Mouse (Mus musculus): ENCODE results near the gene Tmem115. TPM values are rescaled to one million over a fixed set of nuclear protein-coding genes. Genes with fewer than 3 reads are reported as not detected.

The Tmem115 gene
- 28.2 TPM for total RNA-seq (2023)

DNA sequence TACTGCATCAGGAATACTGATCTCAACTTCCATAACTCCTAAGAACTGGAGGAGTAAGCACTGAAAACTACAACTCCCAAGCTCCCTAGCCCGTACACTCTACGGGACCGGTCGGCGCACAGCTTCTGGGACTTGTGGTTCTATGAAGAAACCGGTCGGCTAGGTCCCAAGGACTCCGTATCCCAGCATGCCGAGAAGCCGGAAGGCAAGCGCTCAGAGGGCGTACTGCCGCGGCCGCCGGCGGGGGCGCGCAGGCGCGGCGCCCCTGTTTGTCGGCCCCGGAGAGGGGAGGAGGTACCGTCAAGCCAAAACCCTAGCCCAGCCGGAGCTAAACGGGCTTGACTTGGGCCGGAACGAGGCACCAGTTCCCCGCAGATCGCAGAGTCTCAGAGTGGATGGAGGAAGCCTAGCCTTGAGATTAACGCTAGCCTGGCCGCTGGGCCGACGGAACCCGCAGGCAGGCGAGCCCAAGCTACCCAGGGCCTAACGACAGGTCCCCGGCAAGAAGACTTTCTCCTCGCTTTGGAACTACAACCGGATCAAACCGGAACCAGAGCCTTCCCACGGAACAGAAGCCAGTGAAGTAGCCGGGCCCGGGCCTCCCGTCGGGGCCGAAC, at the start of gene Tmem115:
Tmem115 (plus strand) TSS at position 155 of the 617 bp plus-strand sequence.

DNA sequence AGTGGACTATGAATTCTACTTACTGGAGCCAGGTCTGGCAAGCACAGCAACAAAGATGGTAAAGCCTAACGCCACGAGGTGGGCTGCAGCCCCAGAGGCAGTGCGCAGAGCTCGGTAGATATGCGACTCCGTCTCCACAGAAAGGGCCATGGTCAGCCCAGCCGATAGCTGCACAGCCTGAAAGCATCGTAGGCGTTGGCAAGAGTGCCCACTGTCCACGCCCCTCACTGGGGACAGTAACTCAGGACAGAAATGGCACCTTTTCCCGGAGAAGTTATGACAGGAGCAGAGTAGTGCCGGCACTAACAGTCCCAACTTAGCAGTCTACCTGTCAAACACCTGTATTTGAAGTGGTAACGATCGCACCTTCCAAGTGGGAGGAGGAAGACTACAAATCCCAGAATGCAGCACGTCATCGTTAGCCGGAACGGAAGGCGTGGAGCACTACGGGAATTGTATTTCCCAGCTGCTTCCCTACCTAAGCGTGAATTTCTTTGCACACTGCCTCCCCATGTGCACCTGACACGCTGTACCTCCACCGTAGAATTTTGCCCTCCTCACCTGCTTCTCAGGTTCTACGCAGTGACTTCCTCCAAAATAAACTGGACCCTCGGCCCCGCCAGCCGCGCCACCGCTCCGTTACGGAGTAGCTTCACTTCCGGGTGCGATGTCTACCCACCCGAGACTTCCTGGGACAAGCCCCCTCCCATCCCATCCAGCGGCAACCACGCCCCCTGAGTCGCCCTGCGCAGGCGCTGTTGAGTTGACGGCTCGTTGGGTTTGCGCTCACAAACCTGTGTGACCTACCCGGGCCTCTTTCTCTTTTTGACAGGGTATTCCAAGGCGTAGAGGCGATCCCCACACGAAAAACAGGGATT, 8.0 kb downstream of the Tmem115 start, which contains the start of the genes Cyb561d2 and Nprl2:
Cyb561d2 (minus strand) TSS at position 720 of the 878 bp plus-strand sequence.
Nprl2 (plus strand) TSS at position 753 of the 878 bp plus-strand sequence.

DNA sequence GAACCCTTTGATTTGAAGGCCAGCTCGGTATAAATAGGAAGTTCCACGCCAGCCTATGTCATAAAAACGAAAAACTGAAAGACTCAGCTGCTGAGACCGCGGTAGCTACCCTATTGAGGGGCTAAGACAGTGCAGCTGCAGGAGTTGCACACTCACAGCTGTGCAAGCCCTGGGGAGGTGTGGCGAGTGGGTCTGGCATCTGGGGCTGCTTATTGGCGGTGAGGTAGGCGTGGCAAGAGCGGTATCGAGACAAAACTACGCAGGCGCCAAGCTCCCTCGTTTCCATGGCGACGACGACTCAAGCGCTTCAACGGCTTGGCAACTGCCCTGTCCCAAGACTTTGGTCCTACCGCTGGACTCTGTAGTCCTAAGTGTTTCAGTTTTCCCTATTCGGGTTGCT, 13.3 kb downstream of the Tmem115 start, which contains the start of gene Zmynd10:
Zmynd10 (plus strand) TSS at position 273 of the 400 bp plus-strand sequence.

DNA sequence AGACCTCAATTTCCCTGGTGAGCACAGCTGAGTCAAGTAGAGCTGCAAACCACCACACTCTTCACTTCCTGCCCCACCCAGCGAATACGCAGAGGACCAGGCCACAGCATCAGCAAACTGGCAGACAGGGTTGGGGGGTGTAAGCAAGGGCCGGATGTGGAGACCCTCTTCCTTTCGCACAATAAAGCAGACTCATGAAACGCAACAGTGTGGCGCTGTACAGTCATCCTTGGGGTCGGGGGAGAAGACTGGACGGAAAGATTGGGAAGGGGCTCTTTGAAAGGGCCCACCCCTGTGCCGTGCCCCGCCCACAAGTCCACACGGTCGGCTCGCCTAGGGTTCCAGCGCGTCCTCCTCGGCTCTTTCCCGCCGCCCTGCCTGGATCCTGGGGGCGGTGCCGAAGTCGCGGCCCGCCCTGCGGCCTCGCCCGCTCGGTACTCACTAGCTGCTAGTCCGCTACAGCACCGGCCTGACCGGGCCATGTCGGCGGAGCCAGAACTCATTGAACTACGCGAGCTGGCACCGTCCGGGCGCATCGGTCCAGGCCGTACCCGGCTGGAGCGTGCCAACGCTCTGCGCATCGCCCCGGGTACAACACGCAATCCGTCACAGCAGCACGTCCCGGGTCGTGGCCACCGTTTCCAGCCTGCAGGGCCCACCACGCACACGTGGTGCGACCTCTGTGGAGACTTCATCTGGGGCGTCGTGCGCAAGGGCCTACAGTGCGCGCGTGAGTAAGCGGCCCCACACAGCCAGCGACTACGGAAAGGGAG, 17.6 kb downstream of the Tmem115 start, which contains the start of gene Rassf1:
Rassf1 (plus strand) TSS at position 439 of the 773 bp plus-strand sequence.

DNA sequence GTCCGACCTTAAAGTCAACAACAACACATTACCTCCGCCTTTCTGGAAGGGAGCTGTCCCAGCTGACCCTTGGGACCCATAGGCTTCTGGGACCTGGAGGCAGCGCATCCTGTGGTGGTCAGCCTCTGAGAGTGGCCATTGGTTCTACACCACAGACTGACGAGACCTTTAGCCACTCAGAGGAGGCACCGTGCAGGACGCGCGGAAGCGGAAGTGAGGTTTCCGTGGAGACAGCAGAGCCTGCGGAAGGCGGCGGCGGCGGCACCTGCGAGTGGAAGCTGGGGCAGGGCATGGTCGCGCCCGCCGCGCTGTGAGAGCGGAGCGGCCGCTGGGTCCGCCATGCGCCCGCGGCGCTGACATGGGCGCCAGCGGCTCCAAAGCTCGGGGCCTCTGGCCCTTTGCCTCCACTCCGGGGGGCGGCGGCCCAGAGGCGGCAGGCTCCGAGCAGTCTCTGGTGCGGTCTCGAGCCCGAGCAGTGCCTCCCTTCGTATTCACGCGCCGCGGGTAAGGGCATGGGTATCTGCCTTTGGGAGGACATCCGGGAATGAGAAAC, 29.4 kb downstream of the Tmem115 start, which contains the start of gene Tusc2:
Tusc2 (plus strand) TSS at position 227 of the 553 bp plus-strand sequence.

DNA sequence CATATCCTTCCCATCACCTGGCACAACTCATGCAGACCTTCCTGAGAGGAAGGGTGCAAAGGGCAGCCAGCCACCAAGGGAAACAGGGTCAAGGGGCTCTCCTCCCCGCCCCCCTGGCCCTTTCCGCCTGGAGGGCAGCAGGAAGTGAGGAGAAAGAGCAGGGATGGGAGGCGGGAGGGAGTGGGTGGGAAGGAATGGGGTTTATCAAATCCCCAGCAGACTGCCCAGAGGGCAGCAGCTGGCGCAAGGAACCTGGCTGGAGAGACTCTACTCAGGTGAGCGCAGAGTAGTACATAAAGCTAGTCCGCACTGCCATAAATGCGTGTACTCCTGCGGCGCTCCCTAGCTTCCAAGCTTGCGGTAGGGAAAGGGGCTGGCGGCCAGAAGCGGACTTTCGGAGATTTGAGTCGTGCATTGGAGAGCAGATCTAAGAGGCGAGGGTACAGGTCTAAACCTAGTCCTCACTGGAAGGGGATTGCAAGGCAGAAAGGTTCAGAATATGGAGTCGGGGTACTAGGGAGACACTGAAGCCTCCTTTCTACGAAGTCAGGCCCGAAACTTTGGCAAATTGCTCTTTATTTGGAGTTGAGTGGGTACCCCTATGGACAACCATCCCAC, 34.1 kb downstream of the Tmem115 start, which contains the start of gene Hyal2:
Hyal2 (plus strand) TSS at position 244 of the 618 bp plus-strand sequence.

DNA sequence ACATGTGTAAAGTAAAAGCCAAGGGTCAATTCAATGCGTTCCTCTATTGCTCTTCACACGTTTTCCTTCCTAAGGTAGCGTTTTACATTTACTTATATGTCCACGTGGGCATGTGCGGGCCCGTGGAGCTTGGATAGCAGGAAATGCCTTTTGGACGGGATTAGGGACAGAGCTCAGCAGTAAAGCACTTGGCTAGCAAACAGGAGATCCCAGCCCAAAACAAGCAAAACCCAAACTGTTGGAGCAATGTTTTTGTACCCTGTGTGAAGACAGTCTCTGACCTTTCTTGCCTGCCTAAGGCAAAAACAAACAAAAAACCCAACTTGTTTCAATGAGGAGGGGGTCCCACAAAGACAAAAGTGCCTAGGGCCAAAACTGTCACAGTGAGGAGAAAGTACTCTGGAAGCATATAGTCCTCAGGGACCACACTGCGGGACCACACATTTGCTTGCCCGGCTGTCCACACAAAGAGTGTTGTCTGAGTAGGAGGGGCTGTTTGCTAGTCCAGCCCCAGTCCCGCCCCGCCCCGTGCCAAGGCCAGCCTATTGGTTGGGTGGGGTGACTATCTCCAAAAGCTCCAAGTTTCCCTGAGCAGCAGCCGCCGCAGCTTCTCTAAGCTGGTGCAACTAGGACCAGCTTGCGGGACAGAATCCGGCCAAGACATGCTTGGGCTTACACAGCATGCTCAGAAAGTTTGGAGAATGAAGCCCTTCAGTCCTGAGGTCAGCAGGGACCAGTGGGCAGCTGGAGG, 42.8 kb downstream of the Tmem115 start, which contains the start of gene Hyal1:
Hyal1 (plus strand) TSS at position 571 of the 751 bp plus-strand sequence.

DNA sequence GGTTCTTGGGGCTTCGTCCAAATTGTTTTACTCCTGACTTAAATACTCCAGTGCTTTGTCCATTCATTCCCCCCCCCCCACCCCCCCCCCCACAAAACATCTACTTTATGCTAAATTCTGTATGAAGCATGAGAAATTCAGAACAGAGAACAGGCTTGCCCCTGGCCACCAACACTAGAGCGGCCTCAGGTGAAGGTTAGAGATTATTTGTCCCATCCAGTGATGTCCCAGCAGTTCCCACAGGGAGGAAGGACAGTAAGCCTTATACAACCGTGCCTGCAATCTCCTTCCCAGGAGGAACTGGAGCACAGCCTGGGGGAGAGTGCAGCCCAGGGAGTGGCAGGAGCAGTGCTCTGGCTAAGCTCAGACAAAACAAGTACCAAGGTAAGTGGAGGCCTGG, 44.8 kb downstream of the Tmem115 start, which contains the start of gene Naa80:
Naa80 (plus strand) TSS at position 301 of the 400 bp plus-strand sequence.

DNA sequence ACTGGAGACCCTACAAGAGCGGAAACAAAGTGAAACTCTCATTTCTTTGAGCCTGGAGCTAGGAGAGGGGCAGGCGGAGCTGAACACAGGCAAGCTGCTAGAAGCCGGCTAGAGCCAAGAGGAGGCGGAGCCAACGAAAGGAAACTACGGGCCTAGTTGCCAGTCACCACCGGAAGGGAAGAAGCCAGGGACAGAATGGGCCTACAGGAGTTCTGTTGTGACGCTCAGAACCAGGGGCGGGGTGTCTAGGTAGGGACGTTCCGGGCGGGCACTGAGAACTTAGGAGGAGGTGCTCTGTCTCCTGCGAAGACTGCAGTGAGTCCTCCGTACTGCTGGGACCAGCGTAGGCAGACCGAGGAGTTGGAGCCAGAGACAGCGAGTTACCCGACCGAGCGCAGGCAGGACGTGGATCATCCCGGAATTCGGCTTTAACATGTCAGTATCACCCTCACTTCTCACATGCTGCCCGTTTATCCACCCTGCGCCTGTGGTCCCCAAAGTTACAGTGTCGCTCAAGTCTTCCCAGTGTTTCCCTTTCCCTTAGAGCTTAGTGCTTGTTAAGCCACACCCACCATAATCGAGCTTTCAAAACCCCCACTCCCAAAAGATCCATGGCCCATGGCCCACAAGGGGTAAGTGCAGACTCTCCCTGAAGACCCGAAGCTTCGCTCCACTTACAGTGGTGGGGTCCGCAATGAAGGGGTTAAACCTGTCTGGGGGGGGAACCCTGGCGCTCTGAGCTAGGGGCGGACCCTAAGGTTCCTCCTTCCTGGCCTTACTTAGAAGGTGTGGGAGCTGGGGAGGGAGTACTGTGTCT, 47.0 kb downstream of the Tmem115 start, which contains the start of gene Hyal3:
Hyal3 (plus strand) TSS at position 318 of the 817 bp plus-strand sequence.

DNA sequence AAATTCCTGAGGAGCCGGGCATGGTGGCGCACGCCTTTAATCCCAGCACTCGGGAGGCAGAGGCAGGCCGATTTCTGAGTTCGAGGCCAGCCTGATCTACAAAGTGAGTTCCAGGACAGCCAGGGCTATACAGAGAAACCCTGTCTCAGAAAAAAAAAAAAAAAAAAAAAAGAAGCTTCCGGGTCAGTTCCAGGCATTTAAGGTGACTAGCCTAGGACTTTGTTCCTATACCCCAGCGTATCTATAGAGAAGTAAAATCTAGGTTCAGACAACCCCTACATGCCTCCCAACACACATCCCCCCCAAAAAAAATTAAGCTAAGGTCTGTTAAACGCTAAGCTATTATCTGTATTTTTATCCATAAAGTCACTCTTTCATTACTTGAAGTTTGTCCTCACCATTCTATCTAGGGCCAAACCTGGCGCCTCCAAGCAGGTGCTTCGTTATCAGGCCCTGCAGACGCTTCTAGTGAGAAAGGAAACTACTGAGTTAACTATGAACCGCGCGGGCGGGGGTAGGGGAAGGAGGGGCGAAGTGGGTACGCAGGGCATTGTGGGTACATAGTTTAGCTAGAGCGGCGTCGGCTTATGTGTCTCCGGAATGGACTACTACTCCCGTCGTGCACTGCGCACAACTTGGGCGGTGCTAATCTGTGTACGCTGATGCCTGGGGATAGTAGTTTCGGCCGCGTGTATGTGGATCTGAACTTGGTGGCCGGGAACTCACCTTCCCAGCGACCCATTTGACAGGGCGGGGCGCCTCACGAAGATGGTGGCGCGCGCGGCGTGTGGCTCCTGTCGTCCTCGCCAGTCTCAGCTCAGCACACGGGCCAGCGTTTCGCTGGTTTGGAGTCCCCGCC, 53.5 kb downstream of the Tmem115 start, which contains the start of gene Ifrd2:
Ifrd2 (plus strand) TSS at position 669 of the 859 bp plus-strand sequence.

Other genes starting within 250 kb of the Tmem115 start
- gene Mapkapk3, start 244.1 kb upstream of the Tmem115 start, total RNA-seq (2023) = 68.0 TPM
- gene Cish, start 237.9 kb upstream of the Tmem115 start, total RNA-seq (2023) = 34.2 TPM
- 10.0 TPM for gene Hemk1, start 195.6 kb upstream of the Tmem115 start, total RNA-seq (2023)
- 0.65 TPM for gene 6430571L13Rik, start 193.3 kb upstream of the Tmem115 start, total RNA-seq (2023)
- 3.4 TPM for gene Cacna2d2, start 134.3 kb upstream of the Tmem115 start, total RNA-seq (2023)
- gene Cyb561d2, start 8.2 kb downstream of the Tmem115 start, total RNA-seq (2023) = 14.7 TPM
- 28.5 TPM for gene Nprl2, start 8.3 kb downstream of the Tmem115 start, total RNA-seq (2023)
- gene Zmynd10, start 13.4 kb downstream of the Tmem115 start, total RNA-seq (2023) = 0.86 TPM
- 76.0 TPM for gene Rassf1, start 17.6 kb downstream of the Tmem115 start, total RNA-seq (2023)
- 16.4 TPM for gene Tusc2, start 29.3 kb downstream of the Tmem115 start, total RNA-seq (2023)
- gene Hyal2, start 34.0 kb downstream of the Tmem115 start, total RNA-seq (2023) = 2.3 TPM
- gene Hyal1, start 43.0 kb downstream of the Tmem115 start, total RNA-seq (2023) = 2.0 TPM
- gene Naa80, start 44.9 kb downstream of the Tmem115 start, total RNA-seq (2023) = 9.3 TPM
- 1.7 TPM for gene Hyal3, start 46.9 kb downstream of the Tmem115 start, total RNA-seq (2023)
- 42.1 TPM for gene Ifrd2, start 53.7 kb downstream of the Tmem115 start, total RNA-seq (2023)
- 0.83 TPM for gene Sema3b, start 75.3 kb downstream of the Tmem115 start, total RNA-seq (2023)
- 494 TPM for gene Gnai2, start 101.4 kb downstream of the Tmem115 start, total RNA-seq (2023)
- gene Slc38a3, start 135.6 kb downstream of the Tmem115 start, total RNA-seq (2023) = not detected
- 1.4 TPM for gene Gnat1, start 145.8 kb downstream of the Tmem115 start, total RNA-seq (2023)
- 2.0 TPM for gene Sema3f, start 176.5 kb downstream of the Tmem115 start, total RNA-seq (2023)
- gene Rbm5, start 237.1 kb downstream of the Tmem115 start, total RNA-seq (2023) = 262 TPM

All from CD4-positive naive resting alpha-beta T cell, adult 57 days (primary cell).